Mouse (Mus musculus): ENCODE measurements at regions not wholly inside any gene's neighbourhood (a gene's known extent, or its start where the extent isn't known, plus 50 kb on each side); places are given as distances from the start of the nearest gene placed in this dataset.

- DNase-seq: peak; percentile 55
Observed at GRCm38 (mm10) chr11:20985771-20986170, 105.3 kb upstream of the Peli1 start.

GRCm38 (mm10) chr11:20987171-20987815 is 103.8 kb upstream of the Peli1 start:
- DNase-seq: peak; percentile 44

DNA sequence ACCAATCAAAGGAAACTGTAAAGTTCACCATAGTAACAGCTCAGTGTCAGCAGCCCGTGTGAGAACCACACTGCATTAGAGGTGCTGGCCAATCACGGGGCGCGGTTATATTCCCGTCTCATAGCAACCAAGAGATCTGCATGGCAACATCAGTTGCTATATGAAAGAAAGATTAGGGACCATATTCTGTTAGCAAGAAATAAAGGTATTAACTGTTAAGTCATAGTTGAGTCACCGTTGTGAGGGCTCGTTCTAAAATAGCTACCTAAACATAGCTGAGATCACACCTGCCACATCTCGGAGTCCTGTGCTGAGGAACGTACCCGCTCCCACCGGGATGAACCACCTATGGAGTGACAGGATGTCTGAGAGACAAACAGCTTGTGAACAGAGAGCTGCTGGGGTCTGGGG is 103.2 kb upstream of the Peli1 start:
- peak; percentile 62 for DNase-seq

DNA sequence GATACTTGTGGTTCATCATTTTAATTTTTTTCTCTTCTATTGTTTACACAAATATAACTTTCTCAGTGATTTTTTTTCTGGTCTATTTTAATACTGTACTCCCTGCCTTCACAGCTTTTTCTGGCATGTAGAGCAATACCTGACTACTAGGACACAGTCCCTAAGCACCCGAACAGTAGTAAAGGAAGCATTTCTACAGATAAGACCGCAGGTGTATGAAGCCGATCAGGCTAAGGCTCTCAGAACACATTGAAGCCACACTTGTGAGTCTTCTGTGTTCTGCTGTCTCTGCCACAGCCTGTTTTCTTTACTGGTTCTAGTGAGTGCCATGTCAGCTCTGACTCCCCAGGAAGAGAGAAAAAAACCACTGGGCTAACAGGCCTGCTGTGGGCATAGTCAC is 102.2 kb upstream of the Peli1 start:
- peak; percentile 34 for DNase-seq

DNA sequence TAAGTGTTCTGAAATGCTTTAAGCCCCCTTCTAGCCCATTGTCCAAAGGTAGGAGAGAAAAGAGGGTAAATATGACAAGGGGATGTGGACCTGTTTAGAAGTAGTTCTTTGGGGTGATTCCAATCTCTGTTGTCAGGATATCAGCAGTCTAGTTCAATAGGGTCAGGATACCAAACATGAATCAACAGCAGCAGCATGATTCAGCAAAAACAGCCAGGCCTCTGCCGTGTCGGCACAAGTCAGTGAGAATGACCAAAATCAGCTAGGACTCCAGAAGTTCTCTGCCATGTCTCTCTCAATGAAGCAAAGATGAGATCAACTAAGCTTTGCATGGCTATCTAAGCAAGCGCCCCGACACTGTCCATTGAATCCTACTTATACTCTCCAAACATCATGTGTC is 97.5 kb upstream of the Peli1 start:
- no peak for DNase-seq

DNA sequence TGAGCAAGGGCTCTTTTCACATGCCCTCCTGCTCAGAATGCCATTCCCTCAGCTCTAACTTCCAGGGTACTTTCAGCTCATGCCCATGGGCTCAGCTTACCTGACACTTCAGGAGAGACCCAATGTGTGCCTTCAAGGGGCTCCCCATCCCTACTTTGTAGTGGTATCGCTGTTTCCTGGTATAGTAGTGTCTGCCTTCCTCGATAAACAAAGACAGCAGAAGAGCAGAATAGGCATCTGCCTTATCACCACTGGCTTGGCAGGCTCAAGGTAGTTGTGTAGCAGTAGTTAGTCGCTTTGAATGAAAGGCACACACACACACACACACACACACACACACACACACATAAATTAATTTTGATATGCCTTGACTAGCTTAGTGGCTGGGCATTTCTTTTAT is 89.7 kb upstream of the Peli1 start:
- peak; percentile 27 for DNase-seq

DNA sequence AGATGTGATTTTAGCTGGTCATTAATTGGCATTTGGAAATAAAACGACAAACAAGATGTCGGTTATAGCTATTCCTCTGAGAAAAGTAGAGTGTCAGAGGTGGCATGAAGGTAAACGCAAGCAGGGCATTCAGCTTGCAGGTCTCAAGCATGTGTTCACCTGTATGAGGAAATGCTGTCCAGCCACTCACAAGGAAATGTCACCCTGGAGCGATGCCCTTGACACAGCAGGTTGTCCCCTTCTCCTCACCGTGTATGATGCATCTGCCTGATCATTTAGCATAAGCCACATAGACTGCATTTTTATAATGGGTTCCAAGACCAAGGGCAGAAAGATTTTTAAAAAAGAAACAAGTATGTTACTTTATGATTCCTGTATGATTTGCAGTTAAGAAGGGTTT is 83.9 kb upstream of the Peli1 start:
- peak; percentile 68 for DNase-seq

- DNase-seq: peak; percentile 76
Observed at GRCm38 (mm10) chr11:21009505-21009904, 81.6 kb upstream of the Peli1 start.

GRCm38 (mm10) chr11:21010867-21011266 is 80.2 kb upstream of the Peli1 start:
- peak; percentile 85 for DNase-seq

DNA sequence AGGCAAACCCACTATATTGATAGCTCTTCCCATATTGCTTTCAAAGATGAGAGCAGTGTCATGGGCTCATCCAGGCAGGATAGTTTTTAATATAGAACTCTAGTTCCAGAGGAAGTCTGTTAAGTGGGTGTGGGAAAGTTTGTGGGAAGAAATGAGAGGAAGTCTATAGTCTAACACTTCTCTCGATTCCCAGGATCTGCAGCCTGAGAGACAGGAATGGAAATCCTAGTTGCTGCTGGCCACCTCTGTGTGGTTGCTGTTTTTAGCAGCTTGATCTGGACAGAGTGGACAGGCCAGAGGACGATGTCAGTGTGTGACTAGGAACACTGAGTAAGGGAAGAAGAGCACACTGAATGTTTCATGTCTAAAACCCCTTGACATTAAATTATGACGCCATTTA is 76.8 kb upstream of the Peli1 start:
- peak; percentile 92 for DNase-seq

DNA sequence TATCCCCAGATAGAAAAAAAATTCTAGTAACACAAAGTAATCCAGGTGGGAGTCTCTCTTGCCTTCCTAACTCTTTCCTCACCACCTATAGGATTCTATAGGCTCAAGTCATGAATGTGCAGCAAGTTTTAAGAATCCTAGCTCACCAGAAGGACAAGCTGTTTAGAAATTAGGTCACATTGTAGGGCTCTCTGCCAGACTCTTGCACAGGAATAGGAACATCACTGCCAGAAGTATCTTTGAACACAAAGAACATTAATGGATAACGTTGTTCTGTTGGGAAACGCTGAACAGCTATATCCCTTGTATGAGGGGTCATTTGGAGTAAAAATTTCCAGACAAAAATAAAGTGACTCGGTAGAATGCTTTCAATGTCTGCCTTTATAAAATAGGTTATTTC is 75.6 kb upstream of the Peli1 start:
- peak; percentile 89 for DNase-seq

GRCm38 (mm10) chr11:21016133-21016746 is 74.9 kb upstream of the Peli1 start:
- peak; percentile 91 for DNase-seq

DNA sequence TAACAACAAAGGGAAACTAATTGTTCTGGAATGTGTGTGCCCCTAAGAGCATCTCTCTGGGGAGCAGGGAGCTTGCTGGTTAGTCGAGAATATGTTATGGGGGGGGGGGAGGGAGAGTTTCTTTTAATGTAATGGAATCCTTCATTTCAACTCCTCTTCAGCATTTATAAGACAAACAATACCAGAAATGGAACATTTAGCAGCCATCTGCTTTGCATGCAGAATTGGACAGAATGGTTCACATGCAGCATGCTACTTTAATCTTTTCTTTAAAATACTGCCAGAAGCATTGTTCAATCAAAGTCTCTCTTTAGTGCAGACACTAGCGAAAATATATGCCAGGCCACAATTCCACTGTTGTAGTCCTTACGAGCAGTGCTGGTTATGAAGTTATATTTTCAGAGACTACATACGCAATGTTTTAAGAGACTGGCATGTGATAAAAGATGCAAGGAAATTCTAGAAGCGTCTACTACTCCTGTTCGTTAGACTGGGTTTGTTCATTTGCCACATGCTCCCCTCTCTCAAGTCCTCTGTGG is 74.2 kb upstream of the Peli1 start:
- DNase-seq: peak; percentile 39

GRCm38 (mm10) chr11:21019829-21020228 is 71.3 kb upstream of the Peli1 start:
- peak; percentile 22 for DNase-seq

DNA sequence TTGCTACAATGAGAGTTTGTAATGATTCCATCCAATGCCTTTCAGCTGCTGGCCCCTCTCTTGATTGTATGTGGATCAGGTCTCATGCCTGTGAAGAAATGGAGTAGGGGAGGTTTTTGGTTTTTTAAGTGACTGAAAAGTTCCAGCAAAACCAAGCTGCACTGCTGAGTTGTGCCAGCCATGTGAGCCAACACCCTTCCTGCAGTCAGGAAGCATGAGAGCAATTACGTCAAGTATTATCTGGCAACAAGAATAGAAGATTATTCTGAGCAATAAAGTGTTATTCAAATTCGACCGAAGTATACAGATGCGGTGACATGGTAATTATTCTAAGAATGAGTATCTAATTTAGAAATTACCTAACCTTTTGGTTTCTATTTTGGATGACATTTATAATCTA is 67.0 kb upstream of the Peli1 start:
- peak; percentile 91 for DNase-seq

- peak; percentile 76 for DNase-seq
Observed at GRCm38 (mm10) chr11:21024521-21024920, 66.6 kb upstream of the Peli1 start.

GRCm38 (mm10) chr11:21027299-21027698 is 63.8 kb upstream of the Peli1 start:
- DNase-seq: peak; percentile 51

- no peak for DNase-seq
Observed at GRCm38 (mm10) chr11:21030362-21030761, 60.7 kb upstream of the Peli1 start.

- DNase-seq: no peak
Observed at GRCm38 (mm10) chr11:21031816-21032215, 59.3 kb upstream of the Peli1 start.

DNA sequence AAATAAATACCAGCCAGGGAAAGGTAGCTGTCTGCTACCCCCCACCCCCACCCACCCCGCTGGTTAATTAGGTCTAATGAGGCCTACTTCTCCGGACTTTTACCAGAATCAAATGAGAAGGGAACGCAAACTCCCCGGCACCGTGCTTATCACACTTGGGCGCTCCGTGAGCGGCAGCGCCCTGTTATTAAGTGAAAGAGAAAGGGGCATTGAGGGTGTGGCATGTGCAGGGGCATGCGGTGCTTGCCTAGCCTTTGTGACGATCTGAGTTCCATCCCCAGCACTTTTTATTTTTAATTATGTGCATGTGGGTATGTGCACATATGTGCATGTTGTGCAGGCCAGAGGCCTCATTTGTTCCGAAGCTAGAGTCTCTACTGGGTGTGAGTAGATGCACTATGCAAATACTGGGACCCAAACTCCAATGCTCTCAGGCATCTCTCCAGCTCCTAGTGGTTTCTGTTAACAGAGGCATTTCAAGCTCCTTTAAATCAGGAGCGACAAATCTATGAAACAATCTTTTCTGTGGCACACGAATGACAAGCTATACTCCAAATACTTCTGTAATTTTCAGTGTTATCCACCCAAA is 57.8 kb upstream of the Peli1 start:
- peak; percentile 43 for DNase-seq

DNA sequence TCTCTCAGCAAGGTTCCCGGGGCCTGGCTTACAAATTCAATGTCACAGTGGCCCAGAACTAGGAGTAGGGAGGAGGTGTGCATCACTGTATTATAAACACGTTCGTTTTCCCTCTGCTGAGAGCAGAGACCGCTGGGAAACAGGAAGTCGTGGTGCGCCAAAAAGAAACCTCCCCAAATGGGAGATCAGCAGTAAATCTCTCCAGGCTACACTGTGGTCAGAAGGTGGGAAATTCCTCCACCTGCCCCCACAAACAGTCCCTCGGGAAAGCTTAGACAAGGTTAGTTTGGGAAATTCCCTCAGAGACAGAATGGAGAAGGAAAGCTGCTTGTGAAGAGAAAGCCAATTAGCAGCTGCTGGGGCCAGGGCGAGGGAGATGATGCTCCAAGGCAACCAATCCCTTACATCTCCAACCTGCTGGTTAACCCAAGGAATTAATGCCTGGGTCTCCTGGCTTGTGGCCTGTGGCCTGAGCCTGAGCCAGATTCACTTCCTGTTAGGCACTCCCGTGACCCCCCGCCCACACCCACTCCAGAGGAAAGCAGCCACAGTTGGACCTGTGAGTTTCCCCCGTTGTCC is 57.2 kb upstream of the Peli1 start:
- peak; percentile 97 for DNase-seq

DNA sequence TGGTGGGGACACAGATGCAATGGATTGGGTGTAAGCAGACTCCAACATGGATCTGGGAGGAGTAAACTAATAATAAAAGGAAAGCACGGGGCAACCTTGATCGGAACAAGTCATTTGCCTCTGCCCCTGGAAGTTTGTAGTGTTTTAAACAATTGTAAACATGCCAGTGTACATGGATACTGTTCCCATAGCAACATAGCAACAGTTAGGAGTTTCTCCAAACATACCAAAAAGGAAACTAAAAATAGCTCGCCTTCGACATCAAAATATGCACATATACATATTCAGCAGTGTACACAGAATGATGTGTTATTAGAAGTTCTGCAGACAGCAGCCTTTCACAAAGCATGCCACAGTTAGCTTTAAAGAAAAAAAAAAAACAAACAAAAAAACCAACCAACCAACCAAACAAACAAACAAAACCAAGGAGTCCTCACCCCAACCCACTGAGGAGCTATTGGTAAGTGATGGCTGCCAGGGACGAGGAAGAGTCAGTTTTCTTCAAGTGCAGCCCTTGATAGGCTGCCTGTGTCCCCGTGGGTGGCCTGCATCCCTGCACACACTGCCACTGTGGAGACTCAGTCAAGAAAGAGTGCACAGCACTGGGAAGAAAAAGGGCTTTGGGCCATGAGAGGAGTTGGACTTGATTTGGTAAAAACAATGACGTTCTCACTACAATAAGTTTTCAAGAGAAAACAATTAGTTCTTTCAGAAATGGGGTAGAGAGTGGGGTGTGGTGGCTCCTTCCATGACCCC is 54.8 kb upstream of the Peli1 start:
- peak; percentile 86 for DNase-seq

- DNase-seq: peak; percentile 75
Observed at GRCm38 (mm10) chr11:21037267-21037906, 53.7 kb upstream of the Peli1 start.
